Mouse (Mus musculus): ENCODE measurements around the gene Tnnt2. TPM values are rescaled to one million over a fixed set of nuclear protein-coding genes. Genes with fewer than 3 reads are reported as not detected.

The Tnnt2 gene
- not detected in 2 replicates for total RNA-seq (2015)
- not detected in 2 replicates for total RNA-seq (2017)

- no peak for ATAC-seq (ENCODE audit: poor library complexity, severe bottlenecking)
These were observed at the start of gene Tnnt2 for GRCm38 (mm10) chr1:135835716-135836483. TSS of gene Tnnt2 (plus strand) at chr1:135836354.

DNA sequence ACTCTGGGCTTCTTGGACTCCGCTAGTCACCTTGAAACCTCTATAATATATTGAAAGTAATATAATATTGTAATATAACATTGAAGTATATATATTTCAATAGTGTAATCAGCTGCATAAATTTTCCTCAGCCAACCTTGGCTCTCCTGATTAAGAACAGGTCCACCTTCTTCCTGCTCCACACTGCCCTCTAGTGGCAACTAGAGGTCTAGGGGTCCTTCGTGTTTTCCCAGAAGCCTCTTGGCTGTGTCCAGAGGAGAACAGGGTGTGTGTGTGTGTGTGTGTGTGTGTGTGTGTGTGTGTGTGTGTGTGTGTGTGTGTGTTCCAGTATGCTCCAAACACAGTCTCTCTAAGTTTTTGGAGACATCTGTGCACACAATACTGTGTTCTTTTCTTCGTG is 48.4 kb upstream of the Tnnt2 start:
- ATAC-seq (ENCODE audit: poor library complexity, severe bottlenecking), result peak; percentile 72

- no peak for ATAC-seq (ENCODE audit: poor library complexity, severe bottlenecking)
These were observed 47.4 kb upstream of the Tnnt2 start for GRCm38 (mm10) chr1:135788708-135789107.

DNA sequence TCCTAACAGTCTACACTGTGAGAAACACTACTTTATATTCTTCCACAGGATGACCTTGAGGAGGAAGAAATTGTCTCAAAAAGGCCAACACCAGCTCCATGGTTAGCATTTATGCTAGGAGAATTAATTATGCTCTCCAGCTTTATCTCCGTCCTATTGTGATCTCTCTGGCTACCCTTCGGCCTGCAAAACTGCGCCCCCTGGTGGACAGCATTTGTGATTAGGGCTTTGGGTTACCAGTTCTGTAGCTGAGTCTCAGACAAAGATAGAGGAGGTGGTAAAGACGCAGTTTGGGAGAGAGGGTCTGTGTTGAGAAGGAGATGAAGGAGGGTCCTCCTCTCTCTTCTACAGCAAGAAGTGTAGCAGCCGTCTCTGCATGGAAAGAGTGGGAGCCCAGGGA is 46.3 kb upstream of the Tnnt2 start:
- peak; percentile 62 for ATAC-seq (ENCODE audit: poor library complexity, severe bottlenecking)

DNA sequence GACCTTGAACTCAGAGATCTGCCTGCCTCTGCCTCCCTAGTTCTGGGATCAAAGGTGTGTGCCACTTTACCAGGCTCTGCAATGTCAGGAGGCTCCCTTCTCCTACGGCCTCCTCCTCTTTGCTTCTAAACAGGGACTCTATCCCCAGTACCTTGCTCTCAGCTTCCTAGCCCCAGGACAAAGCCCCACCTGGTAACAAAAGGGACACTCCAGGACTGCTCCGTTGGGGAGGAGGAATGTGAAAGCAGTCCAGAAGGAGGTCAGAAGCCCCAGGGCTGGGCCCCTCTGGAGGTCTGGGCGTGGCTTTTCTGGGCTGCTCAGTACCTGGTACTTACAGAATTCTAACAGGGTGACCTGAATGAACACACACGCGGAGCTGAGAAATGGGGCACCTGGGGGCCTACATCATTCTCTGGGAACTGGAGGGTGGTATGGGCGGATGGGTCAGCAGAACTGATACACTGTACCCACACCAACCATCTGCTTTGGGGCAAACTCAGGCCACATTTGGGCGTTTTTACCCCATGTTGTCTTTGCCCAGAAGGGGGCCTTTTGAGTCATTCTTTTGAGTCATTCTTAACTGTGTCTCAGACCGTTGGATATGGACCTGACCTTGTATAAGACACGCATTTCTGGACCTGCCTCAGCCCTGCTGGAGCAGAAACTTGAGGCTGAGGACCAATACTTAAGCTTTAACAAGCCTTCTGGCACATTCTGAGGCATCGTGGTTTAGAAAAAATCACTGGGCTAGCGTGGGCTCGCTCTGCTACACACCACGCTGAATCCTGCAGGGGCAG is 43.8 kb upstream of the Tnnt2 start:
- ATAC-seq (ENCODE audit: poor library complexity, severe bottlenecking), result no peak

- peak; percentile 73 for ATAC-seq (ENCODE audit: poor library complexity, severe bottlenecking)
These were observed 42.6 kb upstream of the Tnnt2 start for GRCm38 (mm10) chr1:135793370-135794215.

DNA sequence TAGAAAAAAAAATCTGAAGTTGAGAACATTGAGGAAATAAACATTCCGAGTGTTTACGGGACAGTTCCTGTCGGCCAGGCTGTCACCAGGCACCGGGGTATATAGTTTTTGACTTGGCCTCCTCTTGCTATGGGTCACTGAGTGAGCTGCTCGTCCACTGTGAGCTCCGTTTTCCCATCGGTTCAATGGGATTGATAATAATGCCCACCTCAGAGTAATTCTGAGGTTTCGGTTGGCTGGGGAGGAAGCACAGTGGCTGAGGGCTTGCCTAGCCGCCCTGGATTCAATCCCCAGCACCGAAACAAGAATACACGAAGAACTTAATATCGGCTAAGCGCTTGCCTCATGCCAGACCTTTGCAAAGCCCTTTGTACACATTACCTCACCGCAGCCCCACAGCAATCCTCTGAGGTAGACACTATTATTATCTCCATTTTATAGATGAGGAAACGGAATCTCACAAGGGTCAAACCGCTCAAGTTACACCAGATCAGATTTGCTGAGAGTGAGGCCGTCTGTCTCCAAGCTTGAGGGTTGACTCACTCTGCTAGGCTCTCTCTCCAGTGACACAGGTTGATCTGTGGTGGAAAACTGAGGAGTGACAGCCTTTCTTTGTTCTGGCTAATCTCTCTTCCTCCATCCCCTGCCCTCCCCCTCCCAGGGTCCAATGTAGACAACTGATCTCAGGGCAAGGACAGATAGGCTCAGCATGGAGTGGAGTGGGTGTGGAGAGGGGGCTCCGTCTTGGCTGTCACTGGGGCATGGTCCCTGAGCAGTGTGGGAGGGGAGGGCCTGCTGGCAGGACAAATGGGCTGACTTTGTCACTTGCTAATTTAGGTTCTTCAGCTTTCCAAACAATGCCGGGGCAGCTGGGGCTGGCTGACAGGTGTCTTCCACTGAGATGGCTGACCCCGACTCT is 41.7 kb upstream of the Tnnt2 start:
- peak; percentile 20 for ATAC-seq (ENCODE audit: poor library complexity, severe bottlenecking)

GRCm38 (mm10) chr1:135798492-135798891 is 37.7 kb upstream of the Tnnt2 start:
- ATAC-seq (ENCODE audit: poor library complexity, severe bottlenecking), result no peak

DNA sequence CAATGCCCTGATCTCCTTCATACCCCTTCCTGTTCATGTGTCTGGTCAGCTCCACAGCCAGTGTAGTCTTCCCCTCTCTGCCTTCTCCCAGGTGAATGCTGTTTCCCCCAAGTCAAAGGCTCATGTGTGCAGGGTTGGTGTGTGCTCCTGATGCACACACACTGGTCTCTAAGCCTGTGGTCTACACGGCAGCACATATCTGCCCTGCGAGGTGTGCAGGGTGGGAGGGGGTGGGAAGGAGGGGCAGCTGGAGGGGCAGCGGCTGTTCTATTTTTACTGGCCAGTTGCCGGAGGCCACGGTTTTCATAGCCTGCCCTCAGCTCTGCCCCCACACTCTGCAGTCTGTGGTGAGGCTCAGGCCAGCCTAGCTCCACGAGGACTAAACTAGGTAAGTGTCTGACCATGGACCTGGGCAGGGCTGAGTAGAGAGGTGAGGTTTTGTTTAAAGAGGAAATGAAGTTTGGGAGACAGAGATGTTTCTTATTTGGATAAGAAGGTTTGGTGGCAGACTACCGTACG is 37.0 kb upstream of the Tnnt2 start:
- no peak for ATAC-seq (ENCODE audit: poor library complexity, severe bottlenecking)

GRCm38 (mm10) chr1:135800192-135800950 is 35.8 kb upstream of the Tnnt2 start:
- ATAC-seq (ENCODE audit: poor library complexity, severe bottlenecking), result no peak

DNA sequence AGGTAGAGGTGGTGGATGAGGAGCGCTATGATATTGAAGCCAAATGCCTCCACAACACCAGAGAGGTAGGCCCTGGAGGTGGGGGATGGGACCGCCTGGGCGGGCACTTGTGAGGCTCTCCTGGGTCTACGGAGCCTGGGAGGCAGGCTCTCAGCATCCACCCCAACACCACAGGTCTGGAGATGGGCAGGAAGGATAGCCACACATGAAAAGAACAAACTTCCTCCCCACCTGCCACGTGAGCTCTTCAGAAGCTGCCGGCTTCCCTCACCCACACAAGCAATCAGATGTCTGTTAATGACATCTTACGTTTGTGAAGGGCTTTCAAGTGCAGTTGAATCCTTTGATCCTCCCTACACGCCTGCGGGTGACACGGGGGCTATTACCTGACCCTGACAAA is 28.6 kb upstream of the Tnnt2 start:
- ATAC-seq (ENCODE audit: poor library complexity, severe bottlenecking), result no peak

DNA sequence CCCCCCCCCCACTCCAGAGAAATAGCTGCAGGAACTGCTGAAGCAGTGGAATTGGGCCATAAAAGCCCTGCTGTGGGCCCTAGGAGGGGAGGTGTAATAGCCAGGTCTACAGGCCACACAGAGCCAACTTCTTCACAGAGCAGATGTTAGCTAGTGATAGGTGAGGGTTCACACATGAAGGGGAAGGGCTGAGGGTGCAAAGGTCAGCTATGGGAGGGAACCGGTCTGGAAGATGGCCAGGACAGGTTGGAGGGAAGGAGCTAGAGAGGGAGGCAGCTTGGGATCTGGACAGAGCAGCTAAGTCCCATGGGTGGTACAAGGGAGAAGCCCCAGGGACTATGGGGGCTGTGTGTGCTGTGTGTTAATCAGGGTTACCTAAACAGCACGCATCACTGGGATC is 26.0 kb upstream of the Tnnt2 start:
- no peak for ATAC-seq (ENCODE audit: poor library complexity, severe bottlenecking)

DNA sequence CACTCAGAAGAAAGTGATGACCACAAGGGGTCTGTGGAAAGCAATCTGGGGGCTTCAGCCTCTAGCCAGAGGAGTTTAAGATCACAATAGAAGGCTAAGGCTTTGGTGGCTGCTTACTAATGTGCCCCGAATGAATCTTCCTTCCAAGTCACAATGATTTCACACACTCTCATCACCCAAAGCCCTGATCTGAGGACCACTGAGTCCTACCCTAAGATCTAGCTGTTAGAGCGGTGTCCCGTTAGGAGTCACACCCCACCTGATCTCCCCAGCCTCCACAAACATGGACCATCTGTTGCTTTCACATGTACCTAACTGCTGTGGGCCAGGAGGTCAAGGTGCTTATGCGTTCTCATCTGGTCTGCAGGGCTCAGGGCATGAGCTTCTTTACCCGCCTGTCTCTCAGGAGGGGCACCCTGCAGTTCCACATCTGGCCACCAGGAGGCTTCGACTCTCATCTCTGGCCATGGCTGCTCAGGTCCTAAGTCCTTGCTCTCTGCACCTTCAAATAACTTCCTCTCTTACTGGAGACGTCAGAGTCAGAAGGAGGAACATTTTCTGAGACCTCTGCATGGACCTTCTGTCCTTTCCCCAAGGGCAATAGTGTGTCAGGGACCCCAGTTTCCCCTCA is 25.0 kb upstream of the Tnnt2 start:
- ATAC-seq (ENCODE audit: poor library complexity, severe bottlenecking), result peak; percentile 90

DNA sequence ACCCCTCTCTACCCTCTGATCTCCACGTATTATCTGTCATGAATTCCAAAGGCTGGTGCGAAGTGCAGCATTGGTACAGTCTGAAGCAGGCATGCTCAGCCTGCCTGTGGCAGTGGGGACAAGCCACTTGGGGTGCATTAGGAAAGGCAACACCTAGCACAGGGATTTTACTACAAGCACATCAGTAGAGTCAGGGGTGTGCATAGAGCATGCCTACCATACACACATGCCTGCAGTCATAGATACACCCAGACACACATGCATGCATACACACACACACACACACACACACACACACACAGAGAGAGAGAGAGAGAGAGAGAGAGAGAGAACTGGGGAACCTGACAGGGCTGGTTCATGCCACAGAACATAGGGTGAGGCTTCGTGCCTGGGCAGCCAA is 23.9 kb upstream of the Tnnt2 start:
- no peak for ATAC-seq (ENCODE audit: poor library complexity, severe bottlenecking)

DNA sequence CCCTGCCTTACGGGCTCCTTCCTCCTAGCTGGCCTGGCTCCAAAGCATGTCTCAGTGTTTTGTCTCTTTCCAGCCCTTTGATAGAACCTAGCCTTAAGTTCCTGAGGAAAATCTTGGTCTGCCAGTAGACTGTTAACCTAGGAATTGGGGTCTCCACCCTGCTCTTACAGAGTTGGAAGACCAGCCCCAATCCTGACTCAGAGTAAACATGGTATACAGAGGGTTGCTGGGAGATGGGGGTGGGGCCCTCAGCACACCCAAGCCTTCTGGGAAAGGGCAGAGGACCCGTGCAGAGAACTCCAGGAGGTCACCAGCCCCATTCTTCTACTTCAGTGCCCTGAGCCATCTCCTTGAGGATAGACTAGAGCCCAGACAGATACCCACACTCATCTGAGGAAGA is 23.5 kb upstream of the Tnnt2 start:
- no peak for ATAC-seq (ENCODE audit: poor library complexity, severe bottlenecking)

GRCm38 (mm10) chr1:135813071-135813470 is 23.1 kb upstream of the Tnnt2 start:
- ATAC-seq (ENCODE audit: poor library complexity, severe bottlenecking), result no peak

DNA sequence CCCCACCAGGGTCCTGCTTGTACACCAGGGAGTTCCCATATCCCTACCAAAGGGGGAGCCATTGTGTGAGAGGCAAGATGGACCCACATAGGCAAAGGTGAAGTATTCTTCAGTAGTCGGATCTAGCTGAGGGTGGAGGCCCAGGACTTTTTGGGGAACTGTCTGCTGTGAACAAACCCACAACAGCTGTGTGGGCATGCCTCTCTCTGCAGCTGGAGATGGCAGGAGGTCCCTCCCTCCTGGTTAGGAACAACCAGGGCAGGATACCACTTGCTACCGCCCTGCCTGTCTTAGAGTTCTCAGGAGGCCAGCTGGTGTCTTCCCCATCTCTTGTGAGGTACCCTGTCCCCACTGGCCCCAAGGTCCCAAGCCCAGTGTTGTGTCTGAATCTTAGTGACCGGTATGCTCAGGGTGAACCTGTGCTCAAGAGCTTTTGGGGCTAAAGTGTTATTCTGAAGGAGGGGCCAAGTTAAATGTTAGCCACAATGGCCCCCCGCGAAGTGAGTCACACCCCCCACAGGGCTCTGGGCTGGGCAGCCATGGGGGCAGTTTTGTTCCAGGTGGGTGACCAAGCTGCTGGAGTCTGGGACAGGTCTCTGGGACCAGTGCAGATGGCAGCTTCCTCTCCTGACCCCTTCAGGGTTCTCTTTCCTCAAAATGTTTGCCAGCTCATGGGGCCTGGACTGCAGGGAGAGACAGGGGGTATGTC is 22.3 kb upstream of the Tnnt2 start:
- no peak for ATAC-seq (ENCODE audit: poor library complexity, severe bottlenecking)

- no peak for ATAC-seq (ENCODE audit: poor library complexity, severe bottlenecking)
These were observed 21.6 kb upstream of the Tnnt2 start for GRCm38 (mm10) chr1:135814531-135814930.
